Mouse (Mus musculus): ENCODE measurements around the gene Fkbp2. TPM values are rescaled to one million over a fixed set of nuclear protein-coding genes. Genes with fewer than 3 reads are reported as not detected.

Gene Fkbp2
- total and polyA plus RNA-seq, 2 experiments from 2014 or later, result 8.3 to 169 TPM

DNA sequence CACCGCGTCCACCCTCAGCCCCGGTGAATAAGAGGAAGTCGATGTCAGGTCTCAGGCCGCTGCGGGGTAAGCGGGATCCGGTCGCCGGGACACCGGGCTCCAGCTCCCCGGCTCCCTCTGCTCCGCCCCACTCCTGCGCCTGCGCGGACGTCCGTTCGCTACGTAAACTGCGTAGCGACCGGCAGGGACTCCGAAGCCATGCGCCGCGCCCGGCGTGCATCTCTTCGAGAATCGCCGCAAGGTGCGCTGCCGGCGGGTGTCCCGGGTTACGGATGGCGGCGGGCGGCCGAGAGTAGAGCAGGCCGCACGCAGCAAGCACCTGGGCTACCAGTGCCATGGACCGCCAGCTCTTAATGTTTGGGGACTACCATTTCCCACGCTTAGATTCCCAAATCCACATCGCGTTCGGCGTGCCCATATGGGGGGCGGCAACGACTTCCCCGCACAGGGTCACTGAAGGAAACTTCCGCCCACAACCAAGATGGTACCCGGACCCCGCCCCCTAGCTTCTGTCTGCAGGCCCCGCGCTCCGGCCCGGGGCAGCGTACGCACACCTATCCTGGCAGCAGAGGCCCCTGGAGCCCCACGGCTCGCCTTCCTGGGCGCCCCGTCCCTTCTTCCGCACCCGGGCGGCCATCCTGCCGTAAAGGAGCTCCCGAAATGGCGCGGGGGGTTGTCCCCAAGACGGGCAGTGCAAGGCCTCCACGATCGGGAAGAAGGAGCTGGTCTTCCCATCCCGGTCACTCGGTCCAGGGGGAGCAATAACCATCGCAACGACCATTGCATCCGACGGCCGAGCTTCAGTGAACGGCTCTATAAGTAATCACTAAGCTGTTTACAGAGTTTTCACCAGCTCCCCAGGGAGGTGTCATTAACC, 38.7 kb downstream of the Fkbp2 start, which contains the start of gene Bad:
Gene Bad, plus strand, starts transcription at position 490 of the 877 bp plus-strand sequence.
- no peak for TF ChIP-seq CTCF (IDR thresholded peaks at IDR 0.05; ENCODE audit: low read depth)
- Histone ChIP-seq H3K27ac (peak within 1 kb of the TSS; percentile 91), H3K4me2 (ENCODE audit: low read depth, low read length) (peak within 1 kb of the TSS; percentile 99), H3K9me3 (ENCODE audit: low read length) (no peaks in the 10 kb centered on the region), H3K9ac (replicated peaks; ENCODE audit: low read length) (peak within 1 kb of the TSS; percentile 80), H3K4me1 (ENCODE audit: insufficient read depth, low read length) (peaks cover 24% of the 10 kb centered on the region), H3K27me3 (ENCODE audit: insufficient read depth, low read length) (no peaks in the 10 kb centered on the region), H3K4me3 (ENCODE audit: low read length) (peak within 1 kb of the TSS; percentile 61), H3K36me3 (ENCODE audit: insufficient read depth, low read length) (no peaks in the 10 kb centered on the region)
- DNase-seq (ENCODE audit: low spot score) (peak; percentile 97), ATAC-seq (peak; percentile 81)
- WGBS, result under 1% methylated on average over 81 of the region's 83 CpGs

DNA sequence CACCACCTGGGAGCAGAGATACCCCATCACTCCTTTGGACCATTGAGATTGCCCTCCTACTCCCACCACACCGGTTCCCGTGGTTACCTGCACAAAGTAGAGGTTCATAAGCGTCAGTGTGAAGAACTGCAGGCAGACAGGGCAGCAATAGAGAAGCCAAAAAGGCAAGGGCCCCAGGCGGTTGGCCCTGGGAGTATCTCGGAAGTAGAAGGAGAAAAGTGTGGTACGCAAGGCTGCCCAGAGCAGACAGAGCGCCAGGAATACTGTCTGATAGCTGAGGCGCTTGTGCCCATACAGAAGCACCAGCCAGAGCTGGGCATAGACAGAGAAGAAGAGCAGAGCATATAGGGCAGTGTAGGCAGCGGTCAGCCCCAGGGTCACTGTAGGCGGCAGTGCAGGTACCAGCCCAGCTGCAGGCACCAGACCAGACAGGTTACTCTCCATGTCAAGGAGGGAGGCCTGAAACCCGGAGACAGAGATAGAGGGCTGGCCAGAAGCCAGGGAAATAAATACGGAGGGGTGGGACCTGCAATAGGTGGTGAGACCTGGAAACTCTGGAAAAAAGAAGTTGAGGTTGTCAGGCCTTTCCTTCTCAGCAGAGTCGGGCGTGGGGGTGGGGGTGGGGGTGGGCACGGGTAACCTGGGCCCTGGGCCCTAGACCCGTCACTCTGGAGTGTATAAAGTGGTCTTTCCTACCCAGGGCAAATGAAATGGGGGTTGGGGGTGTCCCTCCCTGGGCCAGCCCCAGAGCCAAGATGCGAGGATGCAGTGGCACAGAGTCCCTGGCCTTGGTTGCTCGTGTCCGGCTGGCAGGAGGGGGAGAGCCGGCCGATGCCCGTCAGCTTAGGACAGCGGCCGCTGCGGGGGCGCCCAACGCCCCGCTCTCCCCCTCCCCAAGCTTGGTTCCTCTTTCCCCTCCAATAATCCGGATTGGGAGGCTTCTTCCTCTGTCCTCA, 39.6 kb downstream of the Fkbp2 start:
- WGBS, result 18% methylated on average over 29 of the region's 29 CpGs
- Histone ChIP-seq H3K9me3 (ENCODE audit: low read length) (no peaks in the 10 kb centered on the region), H3K4me1 (ENCODE audit: insufficient read depth, low read length) (peaks cover 24% of the 10 kb centered on the region), H3K27me3 (ENCODE audit: insufficient read depth, low read length) (no peaks in the 10 kb centered on the region), H3K9ac (replicated peaks; ENCODE audit: low read length) (peak overlapping the region; percentile 80), H3K4me2 (ENCODE audit: low read depth, low read length) (peak overlapping the region; percentile 99), H3K27ac (peak overlapping the region; percentile 91), H3K4me3 (ENCODE audit: low read length) (peak overlapping the region; percentile 61), H3K36me3 (ENCODE audit: insufficient read depth, low read length) (no peaks in the 10 kb centered on the region)
- DNase-seq (ENCODE audit: low spot score) (no peak), ATAC-seq (peak; percentile 16; the same call in 1 of the 2 replicates)
- TF ChIP-seq CTCF (IDR thresholded peaks at IDR 0.05; ENCODE audit: low read depth), result no peak

DNA sequence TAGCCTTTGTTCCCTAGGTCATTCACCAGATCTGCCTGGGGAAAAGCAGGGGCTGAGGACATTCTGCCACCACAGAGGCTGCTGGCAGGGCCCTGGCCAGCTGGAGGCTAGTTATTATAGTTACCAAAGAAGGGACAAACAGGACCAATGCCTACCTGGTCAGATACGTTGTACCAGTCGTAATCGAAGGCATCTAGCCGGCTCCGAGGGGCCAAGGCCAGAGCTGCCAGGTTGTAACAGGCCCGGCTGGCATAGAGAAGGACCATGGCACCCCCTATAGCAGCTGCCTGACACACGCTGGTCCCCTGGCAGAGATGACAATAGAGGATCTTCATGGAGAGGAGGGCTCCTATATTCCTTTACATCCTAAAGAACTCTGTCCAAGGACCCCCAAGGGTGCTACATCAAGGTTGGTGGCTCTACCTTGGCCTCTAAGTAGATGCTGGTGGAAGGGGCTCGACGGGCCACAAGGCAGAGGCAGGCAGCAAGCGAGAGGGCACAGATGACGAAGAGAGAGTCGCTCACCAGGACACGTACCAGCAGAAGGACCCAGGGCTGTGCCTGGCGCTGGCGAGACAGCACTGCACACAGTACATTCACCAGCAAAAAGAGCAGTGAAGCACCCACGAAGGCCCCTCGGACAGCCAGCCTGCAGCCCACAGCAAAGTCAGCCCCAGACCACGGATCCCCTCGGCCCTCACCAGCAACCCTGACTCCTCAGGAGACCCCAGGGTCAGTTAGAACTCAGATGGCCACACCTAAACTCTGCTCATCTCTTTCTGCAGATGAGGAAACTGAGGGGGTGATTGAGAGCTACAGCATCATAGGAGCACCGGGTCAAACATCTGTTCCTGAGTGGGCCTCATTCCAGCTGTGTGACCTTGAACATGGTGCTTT, 40.9 kb downstream of the Fkbp2 start:
- Histone ChIP-seq H3K4me3 (ENCODE audit: low read length) (no peak overlapping the region), H3K27ac (no peak overlapping the region), H3K9me3 (ENCODE audit: low read length) (no peaks in the 10 kb centered on the region), H3K9ac (replicated peaks; ENCODE audit: low read length) (0 out of 2 replicates have a peak overlapping the region, but pooled peaks have one; percentile 6), H3K4me1 (ENCODE audit: insufficient read depth, low read length) (peaks cover 24% of the 10 kb centered on the region), H3K27me3 (ENCODE audit: insufficient read depth, low read length) (no peaks in the 10 kb centered on the region), H3K4me2 (ENCODE audit: low read depth, low read length) (peak overlapping the region; percentile 99), H3K36me3 (ENCODE audit: insufficient read depth, low read length) (no peaks in the 10 kb centered on the region)
- ATAC-seq, result no peak
- 90% methylated on average over 20 of the region's 20 CpGs for WGBS
- DNase-seq (ENCODE audit: low spot score), result no peak
- no peak for TF ChIP-seq CTCF (IDR thresholded peaks at IDR 0.05; ENCODE audit: low read depth)

GRCm38 (mm10) chr19:6937541-6938465, 42.5 kb downstream of the Fkbp2 start:
- Histone ChIP-seq H3K4me3 (ENCODE audit: low read length) (no peak overlapping the region), H3K9ac (replicated peaks; ENCODE audit: low read length) (no peak overlapping the region), H3K27ac (no peak overlapping the region), H3K27me3 (ENCODE audit: insufficient read depth, low read length) (peaks cover 2% of the 10 kb centered on the region), H3K9me3 (ENCODE audit: low read length) (no peaks in the 10 kb centered on the region), H3K4me2 (ENCODE audit: low read depth, low read length) (no peak overlapping the region), H3K36me3 (ENCODE audit: insufficient read depth, low read length) (no peaks in the 10 kb centered on the region), H3K4me1 (ENCODE audit: insufficient read depth, low read length) (peaks cover 29% of the 10 kb centered on the region)
- DNase-seq (ENCODE audit: low spot score) (no peak), ATAC-seq (no peak)
- 64% methylated on average over 16 of the region's 16 CpGs for WGBS
- TF ChIP-seq CTCF (IDR thresholded peaks at IDR 0.05; ENCODE audit: low read depth), result no peak

GRCm38 (mm10) chr19:6936299-6936698, 44.0 kb downstream of the Fkbp2 start:
- DNase-seq (ENCODE audit: low spot score) (peak; percentile 31), ATAC-seq (no peak)
- Histone ChIP-seq H3K27me3 (ENCODE audit: insufficient read depth, low read length) (peaks cover 6% of the 10 kb centered on the region), H3K4me2 (ENCODE audit: low read depth, low read length) (no peak overlapping the region), H3K9ac (replicated peaks; ENCODE audit: low read length) (no peak overlapping the region), H3K9me3 (ENCODE audit: low read length) (no peaks in the 10 kb centered on the region), H3K4me3 (ENCODE audit: low read length) (no peak overlapping the region), H3K36me3 (ENCODE audit: insufficient read depth, low read length) (no peaks in the 10 kb centered on the region), H3K4me1 (ENCODE audit: insufficient read depth, low read length) (peaks cover 26% of the 10 kb centered on the region), H3K27ac (no peak overlapping the region)
- peak; percentile 55 for TF ChIP-seq CTCF (IDR thresholded peaks at IDR 0.05; ENCODE audit: low read depth)
- WGBS, result 27% methylated on average over 3 of the region's 3 CpGs
